In genomic region chr6:97506141-97506650, GRCm38 (mm10) we compare ENCODE assay signal across 8 mouse cellular contexts.
DNase-seq lines count a peak whose midpoint lies in the region; ATAC-seq and TF ChIP-seq lines count a peak whose summit lies in the region.

No protein-coding gene starts in this region.

- H3K9me3 ChIP-seq in midbrain, postnatal 0 days (ENCODE audit: low read length) = no peaks in the 10 kb centered on the region

- H3K36me3 ChIP-seq in midbrain, postnatal 0 days (ENCODE audit: insufficient read depth, low read length) = no peaks in the 10 kb centered on the region

- no peaks in the 10 kb centered on the region for H3K4me1 ChIP-seq in midbrain, postnatal 0 days (ENCODE audit: insufficient read depth, low read length)

- H3K4me2 ChIP-seq in midbrain, postnatal 0 days (ENCODE audit: low read depth, low read length, poor library complexity, severe bottlenecking) = no peak overlapping the region

- H3K9ac ChIP-seq in midbrain, postnatal 0 days (replicated peaks; ENCODE audit: low read length, poor library complexity, severe bottlenecking) = no peak overlapping the region

- no peaks in the 10 kb centered on the region for H3K27me3 ChIP-seq in midbrain, postnatal 0 days (ENCODE audit: insufficient read depth, low read length)

- peak; percentile 11 for DNase-seq in cerebellum, adult 11 months
- peak; percentile 75 for DNase-seq in adrenal gland, postnatal 14 days
- DNase-seq in frontal cortex, postnatal 25 days (ENCODE audit: low spot score in 2 of 2) = peak; percentile 22 to 44
- DNase-seq in heart, postnatal 4 days = peak; percentile 77
- DNase-seq in left cerebral cortex, adult 2 months (ENCODE audit: extremely low spot score in 1 of 2, low spot score in 2 of 2) = peak; percentile 57 to 58
- DNase-seq in midbrain, postnatal 0 days (ENCODE audit: low spot score) = peak; percentile 93
- DNase-seq in urinary bladder, postnatal 4 days (ENCODE audit: low spot score in 2 of 2) = peak; percentile 70 to 73

- no peak for TF ChIP-seq CTCF in left cerebral cortex, adult 2 months (IDR thresholded peaks at IDR 0.05)
- no peak for TF ChIP-seq CTCF in midbrain, postnatal 0 days (IDR thresholded peaks at IDR 0.05)

- no peak overlapping the region for H3K4me3 ChIP-seq in left cerebral cortex, adult 2 months
- H3K4me3 ChIP-seq in midbrain, postnatal 0 days (ENCODE audit: low read depth, low read length) = no peak overlapping the region

- intact Hi-C loops in left cerebral cortex, adult 2 months (cut with DNase I) = loop anchor here (5.0 kb wide), 1 partner anchor 229 kb away; no protein-coding TSS in a partner anchor

- H3K27ac ChIP-seq in left cerebral cortex, adult 2 months = no peak overlapping the region
- no peak overlapping the region for H3K27ac ChIP-seq in midbrain, postnatal 0 days (ENCODE audit: low read depth, low read length)

- WGBS in midbrain, postnatal 0 days = 49% methylated on average over 15 of the region's 15 CpGs

- no peak for ATAC-seq in cerebellum, adult (ENCODE audit: insufficient number of reproducible peaks, low FRiP score, low TSS enrichment)
- no peak for ATAC-seq in midbrain, postnatal 0 days (ENCODE audit: low FRiP score)

Comparison
In these comparisons a context has a peak if more than half of its experiments do, and no peak if none do; other contexts are left out.
1. DNase-seq: peak in every context shown above with its lines; median percentile 93 in midbrain, postnatal 0 days; 77 in heart, postnatal 4 days; 75 in adrenal gland, postnatal 14 days; 72 in urinary bladder, postnatal 4 days; 58 in left cerebral cortex, adult 2 months; 33 in frontal cortex, postnatal 25 days; 11 in cerebellum, adult 11 months.